ENCODE assay signal across 15 mouse cellular contexts in the genomic region with DNA sequence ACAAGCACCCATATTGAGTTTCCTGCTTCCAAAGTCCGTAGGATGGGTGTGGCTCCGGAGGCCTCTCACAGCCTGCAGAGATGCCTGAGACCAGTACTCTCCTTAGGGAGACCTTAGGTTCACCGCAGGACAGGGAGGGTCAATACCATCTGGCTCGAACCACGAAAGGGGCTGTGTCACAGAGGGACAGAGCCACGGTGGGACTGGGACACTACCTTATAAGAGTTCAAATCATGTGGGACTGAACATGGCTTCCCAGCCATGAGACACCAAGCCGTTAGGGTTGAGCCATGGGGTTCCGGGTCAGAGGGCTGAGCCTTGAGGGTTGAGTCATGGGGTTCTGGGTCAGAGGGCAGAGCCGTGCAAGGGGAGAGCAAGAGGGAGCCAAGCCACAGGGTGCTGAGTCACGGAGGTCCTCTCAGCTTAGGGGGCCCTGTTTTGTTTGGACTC. TPM values are rescaled to one million over a fixed set of nuclear protein-coding genes. Genes with fewer than 3 reads are reported as not detected.
DNase-seq lines count a peak whose midpoint lies in the region; ATAC-seq and TF ChIP-seq lines count a peak whose summit lies in the region.
"Not testable (repeated sequence)": the region's sequence is repeated elsewhere in the genome, so short reads cannot be mapped to it uniquely, and the experiment has no call there.
"Had no signal": no experiment of that assay in that cellular context is flagged by ENCODE, and none has a peak within 500 bp of the region (broad histone marks: within the 10 kb centered on the region; RNA-seq: fewer than 3 reads in every experiment).

No protein-coding gene starts in this region.

- peak; percentile 29 for ATAC-seq in forebrain, embryonic 11.5 days (replicated peaks; ENCODE audit: low FRiP score)
- ATAC-seq in heart, embryonic 12.5 days (ENCODE audit: insufficient number of reproducible peaks, low FRiP score) = peak; percentile 27; the same call in 1 of the 2 replicates
- peak; percentile 55; the same call in 1 of the 2 replicates for ATAC-seq in hindbrain, embryonic 15.5 days (ENCODE audit: low FRiP score, low read depth)
- peak; percentile 50 for ATAC-seq in kidney, embryonic 14.5 days (ENCODE audit: low FRiP score, low TSS enrichment)
- ATAC-seq in limb, embryonic 11.5 days (ENCODE audit: insufficient number of reproducible peaks, low FRiP score, low TSS enrichment, low read depth) = peak; percentile 31; the same call in 1 of the 2 replicates
- ATAC-seq in lung, embryonic 14.5 days (ENCODE audit: insufficient read depth) = 0 out of 2 replicates have a peak, but pooled peaks have one; percentile 22
- peak; percentile 20; the same call in 1 of the 2 replicates for ATAC-seq in monocyte, adult 5-6 weeks (replicated peaks; ENCODE audit: insufficient number of reproducible peaks, low FRiP score, low TSS enrichment, poor library complexity, severe bottlenecking)

- H3K4me1 ChIP-seq in forebrain, embryonic 11.5 days (replicated peaks; ENCODE audit: control insufficient read depth, insufficient read depth, low read length); heart, embryonic 12.5 days (replicated peaks); hindbrain, embryonic 15.5 days (replicated peaks); kidney, embryonic 14.5 days (ENCODE audit: control insufficient read depth, insufficient read depth, low read length); limb, embryonic 11.5 days (ENCODE audit: control insufficient read depth, insufficient read depth, low read length); lung, embryonic 14.5 days (ENCODE audit: insufficient read depth): not testable (repeated sequence)

- H3K9me3 ChIP-seq in forebrain, embryonic 11.5 days (ENCODE audit: control insufficient read depth, low read length) = peaks cover 14% of the 10 kb centered on the region
- peaks cover 43% of the 10 kb centered on the region for H3K9me3 ChIP-seq in heart, embryonic 12.5 days (replicated peaks)
- peaks cover 14% of the 10 kb centered on the region for H3K9me3 ChIP-seq in hindbrain, embryonic 15.5 days
- H3K9me3 ChIP-seq in kidney, embryonic 14.5 days (ENCODE audit: control insufficient read depth, low read length) = peaks cover 19% of the 10 kb centered on the region
- H3K9me3 ChIP-seq in limb, embryonic 11.5 days (ENCODE audit: control insufficient read depth, low read length) = not testable (repeated sequence)
- H3K9me3 ChIP-seq in lung, embryonic 14.5 days (ENCODE audit: low read depth, low read length) = peaks cover 25% of the 10 kb centered on the region

- H3K4me3 ChIP-seq in forebrain, embryonic 11.5 days (ENCODE audit: low read depth, low read length); heart, embryonic 12.5 days; hindbrain, embryonic 15.5 days; kidney, embryonic 14.5 days (ENCODE audit: low read length); limb, embryonic 11.5 days (ENCODE audit: low read depth, low read length); lung, embryonic 14.5 days (ENCODE audit: low read depth, low read length): not testable (repeated sequence)

- not testable (repeated sequence) for H3K27me3 ChIP-seq in forebrain, embryonic 11.5 days (ENCODE audit: control insufficient read depth, insufficient read depth, low read length); heart, embryonic 12.5 days (replicated peaks); hindbrain, embryonic 15.5 days; kidney, embryonic 14.5 days (ENCODE audit: control insufficient read depth, insufficient read depth, low read length); limb, embryonic 11.5 days (ENCODE audit: control insufficient read depth, insufficient read depth, low read length); lung, embryonic 14.5 days (ENCODE audit: insufficient read depth, low read length)

- not testable (repeated sequence) for H3K9ac ChIP-seq in forebrain, embryonic 11.5 days (ENCODE audit: low read length); heart, embryonic 12.5 days; hindbrain, embryonic 15.5 days; kidney, embryonic 14.5 days (ENCODE audit: low read depth, low read length); limb, embryonic 11.5 days (ENCODE audit: low read length); lung, embryonic 14.5 days

- 90% methylated on average over 10 of the region's 10 CpGs for WGBS in forebrain, embryonic 11.5 days
- 81% methylated on average over 10 of the region's 10 CpGs for WGBS in heart, embryonic 12.5 days
- WGBS in hindbrain, embryonic 15.5 days = 90% methylated on average over 10 of the region's 10 CpGs
- WGBS in kidney, embryonic 14.5 days = 91% methylated on average over 10 of the region's 10 CpGs
- 88% methylated on average over 10 of the region's 10 CpGs for WGBS in limb, embryonic 11.5 days
- 85% methylated on average over 10 of the region's 10 CpGs for WGBS in lung, embryonic 14.5 days

- not testable (repeated sequence) for H3K27ac ChIP-seq in forebrain, embryonic 11.5 days (ENCODE audit: low read depth, low read length); heart, embryonic 12.5 days (ENCODE audit: poor library complexity, severe bottlenecking); hindbrain, embryonic 15.5 days (replicated peaks); kidney, embryonic 14.5 days (ENCODE audit: low read depth, low read length); limb, embryonic 11.5 days (replicated peaks; ENCODE audit: low read depth, low read length); lung, embryonic 14.5 days (ENCODE audit: low read depth)

- DNase-seq in forebrain, embryonic 11.5 days (ENCODE audit: low spot score) = peak; percentile 49
- not testable (repeated sequence) for DNase-seq in limb, embryonic 11.5 days (ENCODE audit: low spot score); lung, embryonic 14.5 days

- H3K4me2 ChIP-seq in forebrain, embryonic 11.5 days (ENCODE audit: low read depth, low read length, severe bottlenecking); heart, embryonic 12.5 days; hindbrain, embryonic 15.5 days; kidney, embryonic 14.5 days (replicated peaks; ENCODE audit: low read depth, low read length); limb, embryonic 11.5 days (ENCODE audit: low read depth, severe bottlenecking); lung, embryonic 14.5 days: not testable (repeated sequence)

- TF ChIP-seq CTCF in lung, embryonic 14.5 days (IDR thresholded peaks at IDR 0.05; ENCODE audit: low read depth) = not testable (repeated sequence)

- H3K36me3 ChIP-seq in forebrain, embryonic 11.5 days (ENCODE audit: control insufficient read depth, insufficient read depth, low read length); heart, embryonic 12.5 days; hindbrain, embryonic 15.5 days; kidney, embryonic 14.5 days (ENCODE audit: control insufficient read depth, insufficient read depth, low read length); limb, embryonic 11.5 days (ENCODE audit: control insufficient read depth, insufficient read depth, low read length); lung, embryonic 14.5 days (ENCODE audit: insufficient read depth): not testable (repeated sequence)

RNA-seq across cellular contexts. Expression of gene Tcp10c, which starts 45.2 kb away (rescaled TPM):
- polyA plus RNA-seq in forebrain, embryonic 11.5 days (2014; fragmentation: Nextera tagmentation; extraction: Ambion mirVana) = not detected in 2 replicates
- polyA plus RNA-seq in heart, embryonic 12.5 days (2016; fragmentation: Nextera tagmentation; extraction: Ambion mirVana) = not detected in 2 replicates
- 0.05 TPM in 1 of 2 replicates, not detected in the other for polyA plus RNA-seq in hindbrain, embryonic 15.5 days (2015; fragmentation: Nextera tagmentation; extraction: Ambion mirVana)
- polyA plus RNA-seq in kidney, embryonic 14.5 days (2014; fragmentation: Nextera tagmentation; extraction: Ambion mirVana) = not detected in 2 replicates
- polyA plus RNA-seq in limb, embryonic 11.5 days (2014; fragmentation: Nextera tagmentation; extraction: Ambion mirVana) = not detected in 2 replicates
- polyA plus RNA-seq in lung, embryonic 14.5 days (2014; fragmentation: Nextera tagmentation; extraction: Ambion mirVana) = not detected in 2 replicates
- 1.0 to 1.6 TPM in 2 of 3 replicates, not detected in the other for total RNA-seq in monocyte, adult 5-6 weeks (2017)
- total RNA-seq: adrenal gland, postnatal 14 days; granulocyte monocyte progenitor cell, adult 5-6 weeks; left cerebral cortex, postnatal 10 days; megakaryocyte-erythroid progenitor cell, adult 5-6 weeks had no signal
- polyA plus RNA-seq: CD4-positive, CD25-positive, alpha-beta regulatory T cell, adult 4 months; hindbrain, embryonic 16.5 days; liver, embryonic 14.5 days; thymus, postnatal 0 days had no signal
